Mouse (Mus musculus) hindbrain, embryonic 16.5 days (tissue): ENCODE results near the gene Bcl11b. TPM values are rescaled to one million over a fixed set of nuclear protein-coding genes. Genes with fewer than 3 reads are reported as not detected.

ENCODE experiments used
- ATAC-seq: fragments of 200-750 bp; cut with Nextera tagmentation; 2 replicates; pipeline ENCODE4 v1.8.0; 2017; ENCODE audit warnings: moderate TSS enrichment, moderate library complexity
- H3K27ac ChIP-seq: fragments of 300-500 bp; sonication (generic); 2 replicates; pipeline ENCODE4 v1.5.1; 2014; ENCODE audit warnings: low read depth, mild to moderate bottlenecking, control low read depth, low read length, moderate library complexity
- H3K27me3 ChIP-seq: fragments of 300-500 bp; sonication (generic); replicated peaks from 2 replicates; pipeline ENCODE4 v1.6.1; 2014; ENCODE audit warnings: low read length; ENCODE audit not compliant: control insufficient read depth, insufficient read depth
- H3K36me3 ChIP-seq: fragments of 300-500 bp; sonication (generic); 2 replicates; pipeline ENCODE4 v1.6.1; 2014; ENCODE audit warnings: mild to moderate bottlenecking, low read length, moderate library complexity, mixed read lengths; ENCODE audit not compliant: control insufficient read depth, insufficient read depth
- H3K4me1 ChIP-seq: fragments of 300-500 bp; sonication (generic); 2 replicates; pipeline ENCODE4 v1.6.1; 2014; ENCODE audit warnings: low read depth, low read length; ENCODE audit not compliant: control insufficient read depth, insufficient read depth
- H3K4me2 ChIP-seq: fragments of 300-500 bp; sonication (generic); 2 replicates; pipeline ENCODE4 v1.6.1; 2014; ENCODE audit warnings: mild to moderate bottlenecking, low read length, control low read depth, moderate library complexity
- H3K4me3 ChIP-seq: fragments of 300-500 bp; sonication (generic); 2 replicates; pipeline ENCODE4 v1.5.1; 2014; ENCODE audit warnings: mild to moderate bottlenecking, low read length, control low read depth, moderate library complexity
- H3K9ac ChIP-seq: fragments of 300-500 bp; sonication (generic); 2 replicates; pipeline ENCODE4 v1.6.1; 2014; ENCODE audit warnings: low read depth, mild to moderate bottlenecking, control low read depth, low read length, moderate library complexity
- H3K9me3 ChIP-seq: fragments of 300-500 bp; sonication (generic); 2 replicates; pipeline ENCODE4 v1.6.1; 2014; ENCODE audit warnings: mild to moderate bottlenecking, low read length, moderate library complexity; ENCODE audit not compliant: control insufficient read depth
- WGBS: fragments of 180-500 bp; shearing (Covaris S2); extraction: QIAGEN DNeasy Blood & Tissue Kit; methylation state at CpG from one replicate; pipeline ENCODE4 v1.1.7; 2014; 5-methylcytosine and 5-hydroxymethylcytosine counted together
- polyA plus RNA-seq: library from polyadenylated mRNA; unstranded; fragments of >200 nt; fragmentation: Nextera tagmentation; extraction: Ambion mirVana; gene quantifications from 2 replicates; pipeline ENCODE4 v1.2.1, GENCODE M21; 2015

Gene Bcl11b
- polyA plus RNA-seq, 1 experiment from 2014 or later, result 12.0 TPM

- Histone ChIP-seq H3K9ac (no peak overlapping the region), H3K4me3 (no peak overlapping the region), H3K4me1 (peaks cover 33% of the 10 kb centered on the region), H3K36me3 (no peaks in the 10 kb centered on the region), H3K27ac (no peak overlapping the region), H3K4me2 (no peak overlapping the region), H3K27me3 (no peaks in the 10 kb centered on the region), H3K9me3 (no peaks in the 10 kb centered on the region)
- 92% methylated on average over 22 of the region's 22 CpGs for WGBS
- no peak for ATAC-seq
These were observed 77.1 kb downstream of the Bcl11b start for GRCm38 (mm10) chr12:107926074-107926855.

GRCm38 (mm10) chr12:107924696-107925095, 78.7 kb downstream of the Bcl11b start:
- Histone ChIP-seq H3K36me3 (no peaks in the 10 kb centered on the region), H3K27ac (no peak overlapping the region), H3K27me3 (no peaks in the 10 kb centered on the region), H3K9me3 (no peaks in the 10 kb centered on the region), H3K4me1 (peaks cover 29% of the 10 kb centered on the region), H3K4me2 (no peak overlapping the region), H3K9ac (no peak overlapping the region), H3K4me3 (no peak overlapping the region)
- no peak for ATAC-seq
- WGBS, result 88% methylated on average over 4 of the region's 4 CpGs

- Histone ChIP-seq H3K9me3 (no peaks in the 10 kb centered on the region), H3K9ac (no peak overlapping the region), H3K4me3 (no peak overlapping the region), H3K27me3 (no peaks in the 10 kb centered on the region), H3K4me1 (peaks cover 24% of the 10 kb centered on the region), H3K36me3 (no peaks in the 10 kb centered on the region), H3K4me2 (no peak overlapping the region), H3K27ac (no peak overlapping the region)
- no peak for ATAC-seq
- 76% methylated on average over 3 of the region's 3 CpGs for WGBS
These were observed 79.4 kb downstream of the Bcl11b start for GRCm38 (mm10) chr12:107923963-107924362.

GRCm38 (mm10) chr12:107922180-107922579, 81.2 kb downstream of the Bcl11b start:
- WGBS, result 94% methylated on average over 7 of the region's 7 CpGs
- peaks cover 9% of the 10 kb centered on the region for H3K4me1 ChIP-seq
- H3K27ac ChIP-seq, result no peak overlapping the region
- H3K4me3 ChIP-seq, result no peak overlapping the region
- ATAC-seq, result no peak
- no peaks in the 10 kb centered on the region for H3K9me3 ChIP-seq
- H3K4me2 ChIP-seq, result no peak overlapping the region
- H3K27me3 ChIP-seq, result no peaks in the 10 kb centered on the region
- no peaks in the 10 kb centered on the region for H3K36me3 ChIP-seq
- H3K9ac ChIP-seq, result no peak overlapping the region

- WGBS, result 78% methylated on average over 7 of the region's 7 CpGs
- H3K27ac ChIP-seq, result no peak overlapping the region
- H3K9me3 ChIP-seq, result no peaks in the 10 kb centered on the region; the same call in 1 of the 2 replicates
- ATAC-seq, result no peak
- H3K36me3 ChIP-seq, result peaks cover 3% of the 10 kb centered on the region
- no peak overlapping the region for H3K4me3 ChIP-seq
- peaks cover 8% of the 10 kb centered on the region for H3K4me1 ChIP-seq
- H3K4me2 ChIP-seq, result no peak overlapping the region
- no peak overlapping the region for H3K9ac ChIP-seq
- H3K27me3 ChIP-seq, result no peaks in the 10 kb centered on the region
These were observed 81.8 kb downstream of the Bcl11b start for GRCm38 (mm10) chr12:107921566-107921965.

GRCm38 (mm10) chr12:107921154-107921553, 82.2 kb downstream of the Bcl11b start:
- Histone ChIP-seq H3K9ac (no peak overlapping the region), H3K36me3 (peaks cover 7% of the 10 kb centered on the region), H3K27me3 (no peaks in the 10 kb centered on the region), H3K4me1 (peaks cover 8% of the 10 kb centered on the region), H3K4me3 (no peak overlapping the region), H3K9me3 (peaks cover 2% of the 10 kb centered on the region; the same call in 1 of the 2 replicates), H3K4me2 (no peak overlapping the region), H3K27ac (no peak overlapping the region; the same call in 1 of the 2 replicates)
- 62% methylated on average over 6 of the region's 6 CpGs for WGBS
- ATAC-seq, result no peak

GRCm38 (mm10) chr12:107920716-107921115, 82.7 kb downstream of the Bcl11b start:
- Histone ChIP-seq H3K27me3 (no peaks in the 10 kb centered on the region), H3K4me1 (peaks cover 8% of the 10 kb centered on the region), H3K36me3 (peaks cover 11% of the 10 kb centered on the region), H3K27ac (no peak overlapping the region), H3K4me2 (no peak overlapping the region), H3K4me3 (no peak overlapping the region), H3K9ac (no peak overlapping the region), H3K9me3 (peaks cover 5% of the 10 kb centered on the region; the same call in 1 of the 2 replicates)
- WGBS, result 68% methylated on average over 13 of the region's 13 CpGs
- ATAC-seq, result no peak

- Histone ChIP-seq H3K9me3 (peaks cover 8% of the 10 kb centered on the region), H3K36me3 (peaks cover 17% of the 10 kb centered on the region), H3K27me3 (no peaks in the 10 kb centered on the region), H3K4me1 (peaks cover 8% of the 10 kb centered on the region), H3K4me3 (no peak overlapping the region), H3K27ac (no peak overlapping the region), H3K4me2 (no peak overlapping the region), H3K9ac (no peak overlapping the region)
- WGBS, result 95% methylated on average over 2 of the region's 2 CpGs
- ATAC-seq, result no peak
These were observed 83.3 kb downstream of the Bcl11b start for GRCm38 (mm10) chr12:107920076-107920475.

GRCm38 (mm10) chr12:107918779-107919178, 84.6 kb downstream of the Bcl11b start:
- Histone ChIP-seq H3K9ac (no peak overlapping the region), H3K27me3 (no peaks in the 10 kb centered on the region), H3K36me3 (peaks cover 17% of the 10 kb centered on the region), H3K4me1 (peaks cover 8% of the 10 kb centered on the region), H3K9me3 (peaks cover 8% of the 10 kb centered on the region), H3K27ac (no peak overlapping the region), H3K4me2 (no peak overlapping the region), H3K4me3 (no peak overlapping the region)
- no peak for ATAC-seq
- WGBS, result 90% methylated on average over 6 of the region's 6 CpGs
